Mouse (Mus musculus) limb, embryonic 10.5 days (tissue): ENCODE measurements around the gene Cyp17a1. TPM values are rescaled to one million over a fixed set of nuclear protein-coding genes. Genes with fewer than 3 reads are reported as not detected.

Source experiments
- DNase-seq: peaks from one replicate; pipeline ENCODE4 v3.0.0-alpha.2; 2017; ENCODE audit warnings: low spot score
- H3K27ac ChIP-seq: fragments of 300-500 bp; sonication (generic); 2 replicates; pipeline ENCODE4 v1.5.1; 2016; ENCODE audit warnings: mild to moderate bottlenecking
- H3K27me3 ChIP-seq: fragments of 300-500 bp; sonication (generic); 2 replicates; pipeline ENCODE4 v1.6.1; 2016; ENCODE audit warnings: low read depth, mild to moderate bottlenecking; ENCODE audit not compliant: poor library complexity, severe bottlenecking
- H3K36me3 ChIP-seq: fragments of 300-500 bp; sonication (generic); 2 replicates; pipeline ENCODE4 v1.6.1; 2016; ENCODE audit warnings: mild to moderate bottlenecking, moderate library complexity
- H3K4me1 ChIP-seq: fragments of 300-500 bp; sonication (generic); 2 replicates; pipeline ENCODE4 v1.6.1; 2016
- H3K4me3 ChIP-seq: fragments of 300-500 bp; sonication (generic); 2 replicates; pipeline ENCODE4 v1.5.1; 2016; ENCODE audit warnings: mild to moderate bottlenecking, moderate library complexity
- H3K9me3 ChIP-seq: fragments of 300-500 bp; sonication (generic); replicated peaks from 2 replicates; pipeline ENCODE4 v1.6.1; 2016; ENCODE audit warnings: mild to moderate bottlenecking
- WGBS: fragments of 180-500 bp; shearing (Covaris S2); methylation state at CpG from one replicate; pipeline ENCODE4 v1.1.7; 2016; 5-methylcytosine and 5-hydroxymethylcytosine counted together
- polyA plus RNA-seq: library from polyadenylated mRNA; unstranded; fragments of >200 nt; fragmentation: Nextera tagmentation; extraction: Ambion mirVana; gene quantifications from 2 replicates; pipeline ENCODE4 v1.2.1, GENCODE M21; 2016

Cyp17a1 gene
- polyA plus RNA-seq, 1 experiment from 2014 or later, result not detected

DNA sequence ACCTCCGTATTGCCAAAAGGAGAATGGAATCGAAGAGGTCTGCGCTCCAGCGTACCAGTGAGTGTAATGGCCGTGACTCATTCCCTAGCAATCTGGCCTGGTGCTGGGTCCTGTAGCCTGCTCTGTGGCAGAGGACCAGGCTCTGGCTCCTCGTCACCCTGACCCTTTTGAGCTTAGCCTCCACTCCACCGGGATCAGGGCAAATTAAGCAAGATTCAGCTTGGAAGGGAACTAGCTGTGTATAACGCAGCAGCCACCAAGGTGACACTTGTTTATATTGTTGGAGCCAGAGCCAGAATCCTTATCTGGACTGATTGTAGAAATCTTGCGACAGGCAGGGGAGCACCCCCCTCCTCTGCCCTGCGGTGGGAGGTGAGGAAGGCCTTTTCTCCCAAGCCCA lies 44.6 kb downstream of the Cyp17a1 start:
- H3K36me3 ChIP-seq, result peaks cover 49% of the 10 kb centered on the region
- peaks cover 47% of the 10 kb centered on the region for H3K4me1 ChIP-seq
- peak overlapping the region; percentile 40; the same call in 1 of the 2 replicates for H3K27ac ChIP-seq
- 73% methylated on average over 10 of the region's 10 CpGs for WGBS
- no peaks in the 10 kb centered on the region for H3K9me3 ChIP-seq
- no peak for DNase-seq
- no peak overlapping the region for H3K4me3 ChIP-seq
- H3K27me3 ChIP-seq, result no peaks in the 10 kb centered on the region

DNA sequence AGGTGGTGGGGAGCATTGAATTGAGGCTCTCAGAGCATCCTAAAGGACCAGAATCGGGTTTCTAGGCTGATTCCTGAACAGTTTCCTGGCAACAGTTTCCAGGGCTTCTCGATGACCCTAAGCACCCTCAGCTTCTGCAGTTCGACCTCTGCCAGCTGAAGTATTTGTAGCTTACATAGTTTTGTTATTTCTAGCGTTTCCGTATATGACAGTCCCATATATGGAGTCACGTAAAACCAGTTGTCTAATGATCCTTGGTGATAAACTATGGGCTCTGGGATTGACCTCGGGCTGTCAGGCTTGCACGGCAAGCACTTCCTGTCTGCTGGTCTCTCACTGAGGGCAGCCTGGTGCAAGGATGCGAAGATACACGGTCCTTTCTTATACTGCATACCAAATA lies 47.5 kb downstream of the Cyp17a1 start:
- DNase-seq, result no peak
- 72% methylated on average over 10 of the region's 10 CpGs for WGBS

DNA sequence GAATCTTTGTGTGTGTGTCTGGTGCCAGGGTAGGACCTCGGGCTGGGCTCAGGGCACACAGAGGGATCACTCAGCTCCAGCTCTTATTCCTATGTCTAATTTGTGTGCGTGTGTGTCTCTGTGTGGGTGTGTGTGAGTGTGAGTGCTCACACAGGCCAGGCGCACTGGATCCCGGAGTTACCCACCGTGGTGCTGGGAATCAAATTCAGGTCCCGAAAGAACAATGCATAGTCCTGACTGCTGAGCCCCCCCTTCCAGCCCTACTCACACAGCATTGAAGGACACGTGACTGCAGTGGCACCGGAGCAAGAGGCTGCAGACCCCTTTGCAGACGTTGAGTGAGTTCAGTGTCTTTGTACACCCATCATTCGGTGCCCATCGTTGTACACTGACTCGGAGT lies 48.0 kb downstream of the Cyp17a1 start:
- Histone ChIP-seq H3K27me3 (no peaks in the 10 kb centered on the region), H3K4me3 (peak overlapping the region; percentile 46; the same call in 1 of the 2 replicates), H3K4me1 (peaks cover 60% of the 10 kb centered on the region), H3K9me3 (no peaks in the 10 kb centered on the region), H3K36me3 (peaks cover 39% of the 10 kb centered on the region), H3K27ac (peak overlapping the region; percentile 83)
- DNase-seq, result no peak
- 98% methylated on average over 12 of the region's 12 CpGs for WGBS

More for the DNA sequence above, 47.5 kb downstream of the Cyp17a1 start:
- Histone ChIP-seq H3K27ac (0 out of 2 replicates have a peak overlapping the region, but pooled peaks have one; percentile 25), H3K9me3 (no peaks in the 10 kb centered on the region), H3K4me1 (peaks cover 60% of the 10 kb centered on the region), H3K36me3 (peaks cover 38% of the 10 kb centered on the region), H3K4me3 (no peak overlapping the region), H3K27me3 (no peaks in the 10 kb centered on the region)

DNA sequence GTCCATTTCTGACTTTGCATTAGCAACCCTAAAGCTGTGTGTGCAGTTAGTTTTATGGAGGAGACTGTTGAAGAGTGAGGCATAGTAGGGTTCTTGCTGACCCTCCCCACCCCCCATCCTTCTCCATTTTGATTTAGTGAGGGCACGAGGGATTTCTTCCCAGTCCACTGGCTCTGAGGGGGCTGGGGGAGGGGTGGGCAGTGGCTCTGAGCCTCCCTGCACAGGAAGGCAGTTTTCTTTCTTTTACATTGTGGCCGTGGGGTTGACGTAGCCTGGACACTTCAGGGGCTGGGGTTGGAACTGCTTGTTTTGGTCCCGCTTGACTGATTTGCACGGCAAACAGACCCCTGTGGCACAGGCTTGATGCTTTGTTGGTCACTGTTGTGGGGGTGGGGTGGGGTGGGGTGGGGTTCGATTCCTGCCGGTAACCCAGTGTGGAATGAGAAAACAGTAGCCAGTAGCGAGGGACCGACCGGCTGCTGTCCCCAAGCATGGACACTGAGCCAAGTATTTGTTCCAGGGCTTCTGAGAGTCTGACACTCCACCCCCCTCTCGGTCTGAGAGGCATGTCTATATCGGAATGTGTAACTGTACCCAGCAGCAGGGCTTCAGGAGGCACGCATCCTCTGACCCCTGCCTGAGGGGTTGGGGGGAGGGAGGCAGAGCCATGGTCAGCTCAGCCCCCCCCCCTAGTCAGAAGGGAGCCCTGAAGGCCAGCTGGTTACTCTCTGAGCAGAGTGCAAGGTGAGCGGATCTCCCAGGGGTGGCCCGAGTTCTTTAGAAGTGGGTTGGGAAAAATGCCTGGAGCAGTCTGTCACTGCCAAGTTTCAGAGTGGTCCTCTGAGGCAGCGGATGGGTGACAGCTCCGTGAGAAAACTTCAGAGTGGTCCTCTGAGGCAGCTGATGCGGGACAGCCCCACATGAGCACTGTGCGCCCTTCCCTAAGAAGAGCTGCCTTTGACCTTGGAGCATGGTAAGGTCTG lies 48.9 kb downstream of the Cyp17a1 start:
- Histone ChIP-seq H3K27me3 (no peaks in the 10 kb centered on the region), H3K27ac (peak overlapping the region; percentile 83), H3K36me3 (peaks cover 43% of the 10 kb centered on the region), H3K4me1 (peaks cover 60% of the 10 kb centered on the region), H3K9me3 (no peaks in the 10 kb centered on the region), H3K4me3 (peak overlapping the region; percentile 46)
- peak; percentile 53 for DNase-seq
- 25% methylated on average over 19 of the region's 19 CpGs for WGBS

DNA sequence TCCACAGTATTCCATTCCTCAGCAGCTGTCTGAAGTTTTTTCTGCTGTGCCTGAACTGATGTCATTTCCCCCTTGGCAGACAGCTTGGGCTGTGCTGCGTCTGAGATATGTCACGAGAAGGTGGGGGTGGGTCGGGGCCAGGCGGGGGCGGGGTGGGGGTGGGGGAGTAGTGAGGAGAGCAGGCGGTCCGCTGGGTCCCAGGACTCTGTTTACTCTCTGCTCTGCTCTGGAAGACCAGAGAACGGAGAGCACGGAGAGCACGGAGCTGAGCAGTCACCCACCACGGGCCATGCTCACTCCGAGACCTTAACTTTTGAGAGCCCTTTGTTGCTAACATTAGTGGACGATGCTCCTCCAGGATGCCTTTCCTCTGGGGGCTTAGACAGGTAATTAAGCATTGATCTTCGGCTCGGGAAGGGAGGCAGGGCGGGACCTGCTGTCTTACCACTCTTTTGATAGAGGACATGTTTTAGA lies 49.7 kb downstream of the Cyp17a1 start:
- peak overlapping the region; percentile 46 for H3K4me3 ChIP-seq
- WGBS, result 1% methylated on average over 16 of the region's 16 CpGs
- H3K36me3 ChIP-seq, result peaks cover 45% of the 10 kb centered on the region
- no peaks in the 10 kb centered on the region for H3K27me3 ChIP-seq
- peak overlapping the region; percentile 83 for H3K27ac ChIP-seq
- peak; percentile 59 for DNase-seq
- peaks cover 60% of the 10 kb centered on the region for H3K4me1 ChIP-seq
- no peaks in the 10 kb centered on the region for H3K9me3 ChIP-seq

DNA sequence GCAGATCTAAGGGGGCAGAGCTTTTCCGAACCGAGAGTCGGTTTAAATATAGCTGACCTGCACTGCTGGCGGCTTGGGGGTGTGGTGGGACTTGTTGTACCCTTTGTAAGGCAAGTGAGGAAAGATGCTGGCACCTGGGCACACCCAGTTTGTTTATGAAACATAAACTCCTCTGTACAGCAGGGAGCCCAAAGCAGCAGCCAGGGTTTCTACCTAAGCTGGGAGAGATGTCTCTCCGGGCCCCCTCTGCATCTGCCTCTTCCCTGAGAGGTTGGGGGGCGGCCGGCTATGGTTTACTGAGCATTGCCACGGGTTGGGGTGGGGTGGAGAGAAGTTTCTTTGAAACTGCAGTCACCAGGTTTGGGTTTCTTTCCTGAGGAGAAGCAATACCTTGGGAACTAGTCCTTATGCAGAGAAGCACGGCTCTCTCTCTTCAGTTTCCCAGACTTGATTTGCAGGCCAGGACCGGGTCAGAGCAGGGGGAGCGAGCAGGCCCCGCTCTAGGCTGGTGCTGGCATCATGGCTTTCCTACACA lies 50.2 kb downstream of the Cyp17a1 start:
- no peaks in the 10 kb centered on the region for H3K27me3 ChIP-seq
- peak overlapping the region; percentile 83 for H3K27ac ChIP-seq
- peaks cover 45% of the 10 kb centered on the region for H3K36me3 ChIP-seq
- WGBS, result 47% methylated on average over 12 of the region's 12 CpGs
- H3K4me3 ChIP-seq, result peak overlapping the region; percentile 46
- DNase-seq, result no peak
- H3K9me3 ChIP-seq, result no peaks in the 10 kb centered on the region
- H3K4me1 ChIP-seq, result peaks cover 60% of the 10 kb centered on the region

DNA sequence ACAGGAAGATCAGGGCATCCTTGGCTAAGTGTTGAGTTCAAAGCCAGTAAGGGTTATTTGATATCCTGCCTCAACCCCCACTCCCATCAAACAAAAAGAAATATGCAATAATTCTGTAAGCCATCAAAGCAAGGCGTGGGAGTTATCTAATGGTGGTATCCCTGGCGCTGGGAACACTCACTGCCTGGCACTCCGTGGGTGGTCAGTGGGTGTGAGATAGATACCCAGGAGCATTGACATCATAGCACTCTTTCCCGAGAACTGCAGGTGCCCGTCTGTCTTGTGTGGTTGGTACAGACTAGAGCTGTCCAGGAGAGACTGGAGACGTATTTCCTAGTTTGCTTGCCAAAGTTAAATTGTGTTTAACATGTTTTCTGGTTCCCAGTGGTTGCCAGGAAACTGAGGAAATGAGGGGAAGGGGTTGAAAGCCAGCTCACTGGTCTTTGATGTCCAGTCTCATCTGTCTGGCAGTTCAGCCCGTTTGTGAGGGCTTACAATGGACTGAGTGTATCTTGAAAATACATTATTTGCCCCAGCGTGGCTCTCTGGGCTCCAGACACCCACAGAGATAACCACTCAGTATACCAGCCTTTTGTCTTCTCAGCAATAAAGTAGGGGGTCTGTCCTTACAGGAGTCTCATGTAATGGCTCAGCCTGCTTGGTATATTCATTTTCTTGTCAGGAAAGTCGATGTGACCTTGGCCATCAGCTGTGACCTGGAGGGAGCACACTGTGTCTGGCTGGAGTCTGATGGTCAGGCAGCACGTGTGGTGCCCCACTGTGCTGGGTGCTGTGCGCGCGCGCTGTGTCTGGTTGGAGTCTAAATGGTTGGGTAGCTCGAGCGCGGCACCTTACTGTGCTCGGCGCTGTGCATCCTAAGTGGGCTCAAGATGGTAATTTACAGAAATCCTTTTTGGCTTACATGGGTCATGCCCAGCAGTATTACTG lies 51.5 kb downstream of the Cyp17a1 start:
- Histone ChIP-seq H3K27me3 (no peaks in the 10 kb centered on the region), H3K4me3 (no peak overlapping the region), H3K4me1 (peaks cover 60% of the 10 kb centered on the region), H3K27ac (peak overlapping the region; percentile 83), H3K9me3 (no peaks in the 10 kb centered on the region), H3K36me3 (peaks cover 36% of the 10 kb centered on the region)
- WGBS, result 75% methylated on average over 19 of the region's 19 CpGs
- DNase-seq, result no peak

DNA sequence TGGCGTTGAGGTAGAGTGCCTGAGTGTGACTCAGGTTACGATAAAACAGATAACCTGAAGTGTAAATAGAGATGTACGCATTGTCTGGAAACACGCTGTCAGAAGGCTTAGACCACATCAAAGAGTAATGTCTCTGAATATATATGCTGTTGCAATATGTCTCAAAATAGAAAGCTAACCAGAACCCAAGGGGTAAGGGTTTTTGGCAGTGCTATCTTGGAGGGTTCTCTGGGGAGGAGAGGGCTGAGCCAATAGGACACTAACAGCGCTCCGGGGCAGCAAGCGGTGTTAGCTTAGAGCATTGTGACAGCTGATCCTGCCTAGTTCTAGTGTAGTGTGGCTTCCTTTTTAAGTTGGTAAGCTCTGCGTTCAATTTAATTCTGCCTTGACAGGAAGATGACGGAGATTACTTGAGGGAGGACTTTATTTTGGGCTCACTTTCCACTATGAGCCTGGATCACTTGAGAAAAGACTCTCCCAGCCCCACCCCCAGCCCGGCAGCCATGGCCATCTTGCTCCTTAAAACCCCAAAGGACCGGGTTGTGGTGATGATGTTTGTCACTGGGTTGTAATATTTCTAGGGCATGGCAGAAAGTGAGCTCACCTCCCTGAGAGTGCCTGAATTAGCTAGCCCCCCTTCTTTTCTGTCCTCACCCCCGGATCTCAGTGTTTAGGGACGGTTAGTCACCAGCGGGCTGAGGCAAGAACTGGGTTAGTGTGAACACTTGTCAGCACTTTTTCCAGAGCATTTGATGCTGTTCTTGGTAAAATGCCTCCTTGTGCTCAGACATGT lies 52.8 kb downstream of the Cyp17a1 start:
- Histone ChIP-seq H3K27ac (0 out of 2 replicates have a peak overlapping the region, but pooled peaks have one; percentile 9), H3K27me3 (no peaks in the 10 kb centered on the region), H3K4me1 (peaks cover 59% of the 10 kb centered on the region), H3K4me3 (no peak overlapping the region), H3K9me3 (no peaks in the 10 kb centered on the region), H3K36me3 (peaks cover 33% of the 10 kb centered on the region)
- DNase-seq, result no peak
- 85% methylated on average over 14 of the region's 14 CpGs for WGBS

DNA sequence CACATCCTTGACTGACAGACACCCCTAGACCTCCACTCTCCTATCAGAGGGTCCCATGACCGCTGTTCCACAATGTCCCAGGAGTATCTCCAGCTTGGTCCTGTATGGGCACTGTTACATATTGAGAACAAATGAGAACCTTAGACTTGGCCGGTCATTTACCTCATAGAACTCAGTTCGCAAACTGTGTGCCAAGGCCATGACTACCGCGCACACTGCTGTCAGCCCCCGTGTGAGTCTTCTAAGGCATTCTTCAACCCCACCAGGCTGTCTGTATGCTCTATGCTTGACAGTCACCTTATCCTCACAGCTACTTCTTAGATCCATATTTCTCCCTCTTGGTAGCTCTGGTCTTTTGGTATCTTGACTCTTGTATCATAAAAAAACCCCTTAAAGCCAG lies 53.5 kb downstream of the Cyp17a1 start:
- no peak overlapping the region for H3K27ac ChIP-seq
- H3K36me3 ChIP-seq, result peaks cover 31% of the 10 kb centered on the region
- H3K9me3 ChIP-seq, result no peaks in the 10 kb centered on the region
- H3K4me3 ChIP-seq, result no peak overlapping the region
- WGBS, result 95% methylated on average over 6 of the region's 6 CpGs
- H3K4me1 ChIP-seq, result peaks cover 52% of the 10 kb centered on the region
- H3K27me3 ChIP-seq, result no peaks in the 10 kb centered on the region
- no peak for DNase-seq

DNA sequence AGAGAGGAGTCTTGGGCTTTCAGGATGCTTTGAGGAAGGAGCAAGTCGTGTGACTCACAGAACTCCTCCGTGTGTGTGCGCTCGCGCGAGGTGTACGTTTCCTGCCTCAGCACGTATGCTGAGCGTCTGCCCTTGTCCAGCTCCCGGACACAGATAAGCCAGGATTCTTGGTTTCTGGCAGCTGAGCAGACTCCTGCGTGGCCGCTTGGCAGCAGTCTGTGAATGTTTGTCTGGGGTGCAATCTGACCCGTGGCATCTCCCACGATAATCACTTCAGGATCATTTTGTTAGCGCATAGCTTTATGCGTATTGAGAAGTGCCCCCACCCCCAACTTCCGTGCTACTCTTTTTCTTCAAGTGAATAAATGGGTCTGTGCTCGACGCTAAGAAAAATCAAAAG lies 54.0 kb downstream of the Cyp17a1 start:
- Histone ChIP-seq H3K27me3 (no peaks in the 10 kb centered on the region), H3K27ac (no peak overlapping the region), H3K4me1 (peaks cover 47% of the 10 kb centered on the region), H3K36me3 (peaks cover 36% of the 10 kb centered on the region), H3K4me3 (no peak overlapping the region), H3K9me3 (no peaks in the 10 kb centered on the region)
- WGBS, result 84% methylated on average over 19 of the region's 19 CpGs
- no peak for DNase-seq

DNA sequence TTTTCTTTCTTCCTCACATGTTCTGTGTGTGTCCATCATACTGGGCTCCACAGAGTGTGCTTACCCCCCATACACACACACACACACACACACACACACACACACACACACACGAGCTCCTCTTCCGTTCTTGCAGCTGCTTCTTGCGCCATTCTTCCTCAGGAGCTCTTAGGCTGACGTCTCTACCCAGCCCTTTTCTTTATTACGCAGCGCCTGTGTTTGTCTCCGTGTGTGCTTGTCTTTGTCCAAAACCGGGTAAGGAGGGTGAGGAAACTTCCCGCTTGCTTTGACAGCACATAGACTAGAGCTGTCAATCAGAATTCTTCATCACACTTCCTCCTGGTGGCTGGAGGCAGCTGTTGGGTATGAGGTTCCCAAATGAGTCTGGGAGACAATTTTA lies 54.6 kb downstream of the Cyp17a1 start:
- 90% methylated on average over 9 of the region's 9 CpGs for WGBS
- Histone ChIP-seq H3K27me3 (no peaks in the 10 kb centered on the region), H3K9me3 (no peaks in the 10 kb centered on the region), H3K4me3 (no peak overlapping the region), H3K27ac (no peak overlapping the region), H3K4me1 (peaks cover 40% of the 10 kb centered on the region), H3K36me3 (peaks cover 43% of the 10 kb centered on the region)
- DNase-seq, result no peak

DNA sequence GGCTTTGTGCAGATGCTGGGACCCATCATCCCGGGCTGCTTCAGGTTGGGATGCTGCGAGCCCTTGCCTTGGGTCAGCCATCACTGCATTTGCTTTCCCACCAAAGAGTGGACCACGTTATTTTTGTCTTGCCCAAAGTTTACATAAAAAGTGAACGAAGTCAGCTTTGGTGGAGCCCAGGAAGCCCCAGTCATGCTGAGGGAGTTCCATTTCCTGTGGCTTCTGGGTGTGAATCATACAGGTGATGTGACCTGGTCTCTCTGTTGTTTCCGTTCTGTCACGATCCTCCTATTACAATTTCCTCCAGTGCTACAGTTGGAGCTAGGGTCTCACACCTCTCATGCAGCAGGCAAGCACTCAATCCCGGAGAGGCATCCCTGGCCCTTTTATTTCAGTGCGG lies 55.6 kb downstream of the Cyp17a1 start:
- peaks cover 47% of the 10 kb centered on the region for H3K36me3 ChIP-seq
- 91% methylated on average over 8 of the region's 8 CpGs for WGBS
- H3K4me1 ChIP-seq, result peaks cover 30% of the 10 kb centered on the region
- H3K27ac ChIP-seq, result no peak overlapping the region
- no peak for DNase-seq
- H3K4me3 ChIP-seq, result no peak overlapping the region
- no peaks in the 10 kb centered on the region for H3K9me3 ChIP-seq
- no peaks in the 10 kb centered on the region for H3K27me3 ChIP-seq
